Mouse (Mus musculus) c-Kit-positive CD71-positive TER-119-negative erythroid progenitor cells, embryonic 14.5 days (primary cell): ENCODE measurements around the gene Gm904.
"Not testable (repeated sequence)": the region's sequence is repeated elsewhere in the genome, so short reads cannot be mapped to it uniquely, and the experiment has no call there.

ENCODE experiments used
- DNase-seq: peaks from one replicate; pipeline ENCODE4 v3.0.0-alpha.2; 2013; ENCODE audit warnings: low read depth

The Gm904 gene

DNA sequence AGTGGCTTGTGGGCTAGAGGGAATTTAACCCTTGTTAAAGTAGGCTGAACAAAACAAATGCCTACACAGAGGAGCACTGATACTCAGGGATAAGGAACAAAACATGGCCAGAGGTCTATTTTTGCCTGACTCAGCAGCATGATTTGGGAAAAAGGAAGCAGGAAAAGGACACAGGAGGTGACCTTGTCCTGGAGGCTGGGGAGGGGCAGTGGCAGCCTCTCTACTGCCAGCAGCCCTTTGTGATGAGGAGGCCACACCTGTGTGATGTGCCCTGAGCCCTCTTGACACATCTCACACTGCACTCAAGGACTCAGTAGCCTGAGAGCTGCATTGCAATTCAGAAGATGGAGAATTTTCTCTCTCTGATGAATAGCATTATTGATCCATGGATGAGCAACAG is at the start of gene Gm904:
Gene Gm904 (plus strand): TSS at position 301 of the 400 bp plus-strand sequence.
- DNase-seq: not testable (repeated sequence)

GRCm38 (mm10) chr13:50648771-50649170 is 5.7 kb downstream of the Gm904 start:
- not testable (repeated sequence) for DNase-seq
